Mouse (Mus musculus) thymus, postnatal 36 days (tissue): ENCODE results near the gene Tgoln1.

Experiments used
- DNase-seq, 2 experiments: peaks; one replicate each; pipeline ENCODE4 v3.0.0; 2022; ENCODE audit warnings: mixed read lengths in 2 of 2

The Tgoln1 gene

DNA sequence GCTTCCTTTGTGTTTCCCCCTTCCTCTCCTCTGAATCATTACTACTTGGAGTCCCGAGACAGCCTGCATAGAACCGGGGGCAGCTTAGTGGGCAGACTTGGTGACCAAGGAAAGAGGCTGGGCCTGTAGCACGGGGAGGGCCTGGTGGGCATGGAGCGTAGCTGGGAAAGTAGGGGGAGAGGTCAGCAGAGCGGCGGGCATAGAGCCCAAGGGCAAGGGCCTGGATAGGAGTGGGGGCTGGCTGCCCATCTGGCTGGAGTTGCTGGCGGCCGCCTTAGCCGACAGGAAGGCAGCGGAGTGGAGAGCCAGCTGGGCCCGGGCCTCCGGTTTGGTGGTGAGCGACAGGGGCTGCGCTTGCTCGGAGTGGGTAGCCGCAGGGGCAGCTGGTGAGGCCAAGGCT lies 10.5 kb upstream of the Tgoln1 start:
- DNase-seq, result no peak

DNA sequence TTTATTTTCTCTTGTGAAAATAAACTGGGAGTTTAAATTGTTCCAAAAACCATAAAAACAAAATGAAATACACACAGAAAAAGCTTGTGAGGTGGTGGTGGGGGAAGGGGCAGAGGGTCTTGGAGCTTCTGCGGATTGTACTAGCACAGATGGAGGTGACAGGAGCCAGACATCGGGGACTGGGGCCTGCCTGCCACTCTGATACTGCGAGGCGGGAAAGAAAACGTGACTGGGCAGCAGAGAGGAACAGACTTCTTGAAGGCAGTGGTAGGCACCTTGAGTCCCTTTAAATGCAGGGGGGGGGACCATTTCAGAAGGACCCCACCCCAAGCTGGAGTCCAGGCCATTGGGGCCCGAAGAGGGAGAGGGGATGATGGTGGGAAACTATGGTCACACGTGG lies 9.6 kb upstream of the Tgoln1 start:
- DNase-seq, result no peak

DNA sequence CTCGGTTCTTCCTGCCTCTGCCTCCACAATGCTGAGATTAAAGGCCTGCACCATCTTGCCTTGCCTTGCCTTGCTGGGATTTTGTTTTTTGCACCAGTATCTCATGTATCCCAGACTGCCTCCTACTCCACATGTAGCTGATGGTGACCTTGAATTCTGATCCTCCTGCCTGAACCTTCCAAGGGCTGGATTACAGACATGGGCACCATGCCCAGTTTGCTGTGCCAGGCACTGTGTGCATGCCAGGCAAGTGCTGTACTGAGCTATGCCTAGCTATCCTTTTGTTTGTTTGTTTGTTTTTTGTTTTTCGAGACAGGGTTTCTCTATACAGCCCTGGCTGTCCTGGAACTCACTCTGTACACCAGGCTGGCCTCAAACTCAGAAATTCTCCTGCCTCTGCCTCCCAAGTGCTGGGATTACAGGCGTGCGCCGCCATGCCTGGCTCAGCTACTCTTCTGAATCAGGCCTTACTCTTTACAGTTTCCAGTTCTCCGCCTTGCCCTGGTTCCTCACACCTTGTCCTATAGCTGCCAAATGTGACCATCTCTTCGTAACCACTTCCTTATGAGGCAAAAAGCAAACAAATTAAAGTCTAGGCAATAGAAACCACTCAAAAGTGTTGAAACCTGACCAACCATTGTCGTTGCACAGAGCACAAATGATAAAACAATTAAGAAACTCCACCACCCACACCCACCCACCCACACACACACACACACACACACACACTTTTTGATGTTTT lies 7.0 kb upstream of the Tgoln1 start:
- no peak for DNase-seq

DNA sequence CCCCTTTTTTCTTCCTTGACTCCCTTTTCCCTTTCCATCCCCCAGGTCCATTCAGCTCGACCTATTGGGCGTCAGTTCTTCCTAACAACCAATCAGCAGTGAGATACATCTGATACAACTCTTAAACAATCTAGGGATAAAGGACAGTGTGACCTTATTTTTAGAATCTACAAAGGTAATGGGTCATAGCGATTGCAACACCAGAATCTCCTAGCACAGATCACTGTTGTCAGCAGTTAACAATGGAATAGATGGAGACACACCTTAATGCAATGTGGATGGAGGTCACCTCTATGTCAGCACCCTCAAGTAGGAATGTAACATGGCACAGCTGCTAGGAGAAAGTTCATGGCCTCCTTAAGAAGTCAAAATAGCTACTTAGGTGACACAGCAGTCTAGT lies 6.1 kb upstream of the Tgoln1 start:
- no peak for DNase-seq

DNA sequence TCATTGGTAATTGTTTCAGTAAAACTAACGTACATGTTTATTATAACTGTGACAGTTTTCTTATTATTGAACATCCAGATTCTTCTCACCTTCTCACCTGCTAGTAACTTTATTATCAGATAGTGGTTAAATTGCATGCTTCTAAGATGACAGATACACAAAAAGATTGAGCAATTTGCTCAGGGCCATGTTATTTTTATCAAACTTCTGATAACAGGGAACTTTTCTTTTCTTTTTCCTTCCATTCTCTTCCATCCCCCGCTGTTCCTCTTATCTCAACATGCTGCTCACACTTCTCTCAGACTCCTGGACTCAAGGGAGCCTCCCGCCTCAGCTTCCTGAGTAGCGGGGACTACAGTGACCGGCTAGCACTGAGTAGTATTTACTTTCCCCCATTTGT lies 4.1 kb upstream of the Tgoln1 start:
- DNase-seq, result no peak

DNA sequence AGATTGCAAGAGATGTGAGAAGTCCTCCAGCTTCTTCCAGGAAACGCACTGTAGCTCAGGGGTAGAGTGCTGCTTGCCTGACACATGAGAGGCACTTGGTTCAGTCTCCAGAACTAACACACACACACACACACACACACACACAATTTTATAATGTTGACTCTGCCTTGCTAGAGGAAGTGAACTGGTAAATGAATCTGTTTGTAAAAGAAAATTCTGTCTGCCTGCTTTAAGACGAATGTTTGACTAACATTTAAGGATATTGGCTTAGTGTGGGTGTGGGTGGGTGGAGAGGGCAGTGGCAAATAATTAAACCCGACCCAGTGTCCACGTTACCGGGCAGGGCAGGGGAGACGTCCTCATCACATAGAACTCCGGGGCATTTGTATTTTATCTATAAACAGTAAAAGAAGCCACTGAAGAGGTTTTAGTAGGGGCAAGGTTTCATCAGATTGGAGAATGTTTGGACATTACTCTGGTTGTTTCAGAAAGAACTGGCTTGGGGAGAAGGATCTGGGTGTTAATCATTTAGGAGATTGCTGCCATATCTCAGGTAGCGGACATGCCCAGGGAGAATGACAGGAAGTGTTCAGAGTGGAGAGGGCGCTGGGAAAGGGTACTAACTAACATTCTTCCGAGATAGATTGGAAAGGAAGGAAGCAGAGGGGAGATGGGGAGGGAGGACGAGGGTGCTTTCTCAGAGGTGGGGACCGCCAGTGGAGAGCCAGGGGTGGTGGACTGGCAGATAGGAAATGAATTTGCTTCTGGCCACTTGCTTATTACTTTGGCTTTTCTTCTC lies 3.1 kb upstream of the Tgoln1 start:
- DNase-seq, result no peak

DNA sequence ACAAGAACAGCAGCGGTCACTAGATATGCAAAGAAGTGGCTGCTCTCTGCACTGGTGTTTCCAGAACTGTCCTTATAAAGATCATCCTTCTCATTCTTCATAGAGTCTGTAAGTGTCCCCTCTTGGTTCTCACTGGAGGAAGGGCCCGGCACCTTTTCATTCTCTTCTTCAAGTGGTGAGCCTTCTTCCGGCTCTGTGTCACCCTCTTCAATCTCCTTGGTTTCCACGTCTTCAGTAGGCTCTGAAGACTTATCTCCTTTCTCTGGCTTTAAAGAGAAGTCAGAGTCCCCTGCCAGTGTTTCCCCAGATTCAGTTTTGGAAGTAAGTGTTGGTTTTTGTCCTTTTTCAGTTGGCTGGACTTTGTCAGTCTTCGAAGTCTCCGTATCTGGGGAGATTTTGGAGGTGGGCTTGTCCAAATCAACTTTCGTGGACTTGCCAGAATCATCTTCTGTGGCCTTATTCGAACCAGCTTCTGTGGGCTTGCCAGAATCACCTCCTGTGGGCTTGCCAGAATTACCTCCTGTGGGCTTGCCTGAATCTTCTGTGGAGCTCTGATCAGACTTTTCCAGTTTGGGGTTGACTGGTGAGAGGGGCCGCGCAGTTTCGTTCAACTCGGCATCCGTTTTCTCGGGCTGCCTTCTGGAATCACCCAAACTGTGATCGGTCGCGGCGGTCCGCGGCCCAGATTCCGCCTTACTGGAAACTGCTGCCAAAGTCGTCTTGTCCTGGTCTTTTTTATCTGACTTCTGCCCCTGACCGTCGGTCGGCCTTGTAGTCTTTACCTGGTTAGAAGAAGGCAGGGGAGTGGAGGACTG lies 1.0 kb downstream of the Tgoln1 start:
- DNase-seq, result peak; percentile 30 to 37

DNA sequence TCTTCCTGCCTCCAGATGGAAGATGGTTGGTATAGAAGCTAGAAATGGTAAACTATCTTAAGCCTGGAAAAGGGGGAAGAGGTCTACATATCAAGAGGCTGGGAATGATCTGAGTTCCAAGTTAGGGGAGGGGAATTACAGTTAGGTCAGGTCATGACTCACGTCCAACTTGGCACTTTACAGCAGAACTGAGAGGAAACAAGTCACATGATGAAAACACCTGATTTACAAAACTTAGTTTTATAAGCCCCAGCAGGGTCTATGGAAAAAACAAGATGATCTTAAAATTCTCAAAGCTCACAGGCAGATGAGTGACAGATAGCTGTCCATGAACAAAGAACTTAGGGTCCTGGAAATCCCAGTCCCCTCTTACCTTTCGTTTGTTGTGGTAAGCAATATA lies 1.6 kb downstream of the Tgoln1 start:
- DNase-seq, result no peak

DNA sequence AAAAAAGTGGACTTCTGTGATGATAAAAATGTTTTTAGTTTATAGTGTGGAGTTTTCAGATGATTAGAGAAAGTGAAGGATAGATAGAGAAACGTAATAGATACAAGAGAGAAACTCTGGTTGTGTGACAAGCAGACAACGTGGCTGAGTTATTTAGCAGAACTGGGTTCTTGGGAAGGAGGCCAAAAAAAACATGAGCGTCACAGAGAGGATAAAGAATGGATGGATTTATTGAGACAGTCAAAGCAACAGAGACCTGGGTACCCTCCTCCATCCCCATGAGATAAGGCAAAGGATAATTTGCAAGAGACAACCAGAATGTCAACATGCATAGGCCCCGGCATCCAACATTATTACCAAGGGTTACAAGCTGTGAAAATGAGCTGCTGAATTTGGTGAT lies 6.5 kb downstream of the Tgoln1 start:
- no peak for DNase-seq

DNA sequence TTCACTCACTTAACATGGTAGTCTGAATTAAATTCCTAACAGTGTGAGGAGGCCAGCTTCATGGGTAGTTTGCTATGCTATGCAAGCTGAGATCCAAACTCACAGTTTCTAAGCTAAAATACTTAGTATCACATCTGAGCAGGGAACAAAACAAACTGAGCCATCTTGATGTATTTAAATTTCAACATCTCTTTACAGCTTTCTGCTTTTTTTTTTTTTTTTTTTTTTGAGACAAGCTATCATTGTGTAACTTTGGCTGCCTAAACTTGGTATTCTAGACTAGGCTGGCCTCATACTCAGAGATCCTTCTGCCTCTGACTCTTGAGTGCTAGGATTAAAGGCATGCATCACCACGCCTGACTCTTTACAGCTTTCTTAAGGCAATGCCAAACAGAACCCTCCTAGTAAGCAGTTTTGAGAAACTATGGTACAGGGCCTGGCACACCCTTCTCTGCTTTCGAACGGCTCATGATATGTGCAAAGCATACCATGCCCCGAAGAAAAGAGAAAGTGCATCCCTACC lies 8.1 kb downstream of the Tgoln1 start:
- no peak for DNase-seq

DNA sequence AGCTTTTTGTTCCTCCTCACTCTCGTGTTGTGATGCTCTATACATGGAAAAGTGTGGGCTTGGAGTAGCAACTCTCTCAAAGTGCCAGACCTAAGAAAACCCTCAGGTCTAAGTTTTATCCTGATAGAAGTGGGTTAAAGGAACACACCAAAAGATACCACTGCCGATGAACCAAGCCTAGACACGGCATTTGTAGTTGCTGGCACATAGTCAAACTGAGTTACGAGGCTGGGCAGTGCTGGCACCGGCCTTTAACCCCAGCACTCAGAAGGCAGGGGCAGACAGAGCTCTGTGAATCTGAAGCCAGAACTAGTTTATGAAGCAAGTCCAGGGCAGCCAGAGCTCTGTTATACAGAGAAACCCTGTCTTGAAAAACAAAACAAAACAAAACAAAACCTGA lies 9.1 kb downstream of the Tgoln1 start:
- no peak for DNase-seq

DNA sequence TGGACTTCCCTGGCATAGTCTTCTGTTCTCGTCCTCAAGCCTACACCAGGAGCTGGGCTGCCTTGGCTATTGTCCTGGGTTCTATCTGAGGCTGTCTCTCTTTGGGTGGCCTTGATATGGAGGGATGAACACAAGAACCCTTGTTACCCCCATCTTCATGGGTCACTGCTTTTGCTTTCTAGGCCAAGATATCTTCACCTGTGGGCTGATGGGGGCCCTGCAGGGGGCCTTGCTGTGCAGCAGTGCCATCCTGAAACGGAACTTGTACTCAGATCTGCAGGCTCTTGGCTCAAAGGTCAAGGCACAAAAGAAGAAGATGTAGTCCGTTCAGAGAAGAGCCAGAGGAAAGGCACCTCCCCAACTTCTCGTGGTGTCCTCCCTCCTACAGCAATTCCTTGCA lies 9.7 kb downstream of the Tgoln1 start:
- no peak for DNase-seq

DNA sequence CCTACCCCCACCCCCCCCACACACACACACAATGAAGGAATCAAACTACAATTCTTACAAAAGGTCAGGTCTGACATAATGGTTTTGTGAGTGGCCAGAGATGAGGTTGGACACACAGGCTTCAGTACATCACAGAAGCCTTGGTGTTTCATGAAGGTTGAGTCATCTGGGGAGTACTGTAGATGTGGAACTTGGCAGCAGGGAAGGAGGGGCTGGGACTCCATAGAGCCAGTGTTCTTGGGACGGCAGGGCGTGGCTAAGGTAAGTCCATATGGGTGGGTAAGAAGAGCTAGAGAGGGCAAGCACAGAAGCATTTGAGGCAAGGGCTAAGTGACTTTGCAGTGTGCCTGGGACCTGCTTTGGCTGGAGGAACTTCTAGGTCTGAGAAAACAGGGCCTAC lies 12.7 kb downstream of the Tgoln1 start:
- DNase-seq, result no peak

DNA sequence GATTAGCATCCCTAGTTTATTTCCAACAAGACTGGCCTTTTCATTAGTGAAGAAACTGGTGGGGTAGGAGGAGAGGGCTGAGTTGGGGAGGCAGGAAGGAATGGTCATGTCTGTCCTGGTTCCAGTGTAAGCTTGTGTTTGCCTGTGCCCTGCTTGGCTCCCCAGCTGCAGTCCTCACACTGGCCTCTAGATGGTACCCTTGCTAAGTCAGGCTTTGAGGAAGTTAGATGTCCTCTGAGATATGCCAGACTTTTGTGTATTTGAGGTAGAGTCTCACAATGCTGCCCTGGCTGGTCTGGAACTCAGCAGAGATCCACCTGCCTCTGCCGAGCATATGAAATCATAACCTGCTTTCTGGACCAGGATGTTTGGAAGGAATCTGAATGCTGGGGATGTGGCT lies 15.1 kb downstream of the Tgoln1 start:
- peak; percentile 81 to 85 for DNase-seq

DNA sequence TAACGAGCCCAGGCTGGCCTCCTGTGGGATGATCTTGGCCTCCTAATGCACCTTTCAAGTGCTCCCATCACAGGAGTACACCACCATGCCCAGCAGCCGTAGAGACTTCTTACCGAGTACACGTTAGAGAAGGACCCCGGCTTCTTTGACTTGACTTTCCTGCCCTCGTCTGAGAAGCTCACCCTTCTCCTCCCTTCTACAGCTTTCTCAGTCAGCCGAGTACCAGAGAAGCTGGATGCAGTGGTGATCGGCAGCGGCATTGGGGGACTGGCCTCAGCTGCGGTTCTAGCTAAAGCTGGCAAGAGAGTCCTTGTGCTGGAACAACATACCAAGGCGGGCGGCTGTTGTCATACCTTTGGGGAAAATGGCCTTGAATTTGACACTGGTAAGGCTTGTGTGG lies 16.0 kb downstream of the Tgoln1 start:
- DNase-seq, result no peak

DNA sequence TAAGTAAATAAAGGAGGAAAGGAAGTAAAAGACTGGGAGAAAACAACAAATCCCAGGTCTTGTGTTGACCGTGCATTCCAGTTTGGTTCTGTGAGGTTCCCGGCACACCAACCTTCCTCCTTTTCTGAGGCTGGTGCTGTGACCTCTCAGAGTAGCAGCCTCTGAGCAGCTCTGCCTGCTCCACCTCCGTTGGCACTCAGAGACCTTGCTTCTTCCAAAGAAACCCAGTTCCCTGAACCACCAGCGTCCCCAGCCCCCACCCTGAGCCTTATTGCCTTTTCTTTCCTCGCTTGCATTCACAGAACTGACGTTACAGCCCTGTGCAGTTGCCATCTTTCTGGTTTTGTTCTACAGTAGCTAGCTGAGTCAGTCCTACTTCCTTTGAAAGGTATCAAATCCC lies 16.6 kb downstream of the Tgoln1 start:
- no peak for DNase-seq

DNA sequence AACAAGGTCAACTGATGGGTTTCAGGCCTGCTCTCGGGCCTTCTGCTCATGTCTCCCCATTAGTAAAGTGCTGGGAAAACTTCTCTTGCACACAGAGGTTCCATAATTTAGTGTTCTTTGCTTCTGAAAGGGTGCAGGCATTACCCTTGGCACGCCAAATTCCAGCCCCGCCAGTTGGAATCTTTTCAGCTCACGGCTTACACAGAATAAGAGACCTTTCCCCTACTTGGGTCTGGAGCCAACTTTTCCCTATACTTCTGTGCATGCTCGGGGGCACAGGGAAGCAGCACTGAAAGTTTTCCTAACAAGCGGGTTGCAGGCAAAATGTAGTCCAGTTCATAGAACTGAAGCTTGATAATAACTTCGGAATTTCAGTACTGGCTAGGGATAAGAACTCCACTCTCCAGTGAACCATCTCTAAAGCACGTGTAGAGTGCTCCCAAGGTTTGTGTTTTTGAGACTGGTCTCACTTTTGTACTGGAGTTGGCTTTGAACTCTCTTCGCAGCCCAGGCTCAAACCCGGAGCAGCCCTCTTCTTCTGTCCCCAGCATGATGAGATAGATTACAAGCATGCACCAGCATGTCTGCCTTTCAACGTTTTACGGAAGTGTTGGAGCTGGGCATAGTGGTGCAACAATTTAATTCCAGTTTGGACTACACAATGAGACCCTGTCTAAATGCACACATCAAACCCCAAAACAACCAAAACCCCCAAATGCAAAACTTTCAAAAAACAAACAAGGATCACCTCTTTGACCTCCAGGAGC lies 17.8 kb downstream of the Tgoln1 start:
- DNase-seq, result no peak

DNA sequence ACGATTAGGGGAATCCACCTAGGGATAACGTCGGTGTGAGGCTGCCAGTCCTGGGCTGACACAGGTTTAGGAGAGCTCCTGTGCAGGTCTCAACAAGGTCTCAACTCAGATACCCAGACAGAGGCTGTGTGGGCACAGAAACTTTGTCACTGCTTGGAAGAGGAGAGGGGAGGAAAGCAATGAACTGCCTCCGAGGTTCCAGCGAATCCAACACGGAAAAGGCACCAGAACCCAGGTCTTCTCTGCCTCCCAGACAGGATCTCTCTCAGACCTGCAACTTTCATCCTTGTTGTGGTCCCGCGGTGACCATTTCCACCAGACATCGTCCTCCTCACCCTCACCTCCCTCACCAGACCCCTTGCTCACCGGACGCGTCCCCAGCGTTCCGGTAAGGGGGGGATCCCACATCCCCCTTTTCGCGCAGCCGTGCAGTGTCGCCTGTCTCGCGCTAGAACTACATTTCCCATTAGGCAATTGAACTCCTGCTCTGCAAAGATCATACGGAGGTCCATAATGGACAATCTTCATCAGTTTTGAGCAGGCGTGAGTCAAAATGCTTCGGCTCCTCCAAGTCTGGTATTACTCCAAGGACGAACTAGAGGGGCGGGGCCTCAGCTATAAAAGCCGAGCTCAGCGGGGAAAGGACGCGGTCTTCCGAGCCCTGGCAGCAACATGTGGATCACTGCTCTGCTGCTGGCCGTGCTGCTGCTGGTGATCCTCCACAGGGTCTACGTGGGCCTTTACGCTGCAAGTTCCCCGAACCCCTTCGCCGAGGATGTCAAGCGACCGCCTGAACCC lies 18.6 kb downstream of the Tgoln1 start, which contains the start of the genes Elmod3 and Retsat:
TSS of gene Elmod3 (minus strand) at position 458 of the 798 bp plus-strand sequence.
TSS of gene Retsat (plus strand) at position 520 of the 798 bp plus-strand sequence.
- peak; percentile 80 to 87 for DNase-seq

DNA sequence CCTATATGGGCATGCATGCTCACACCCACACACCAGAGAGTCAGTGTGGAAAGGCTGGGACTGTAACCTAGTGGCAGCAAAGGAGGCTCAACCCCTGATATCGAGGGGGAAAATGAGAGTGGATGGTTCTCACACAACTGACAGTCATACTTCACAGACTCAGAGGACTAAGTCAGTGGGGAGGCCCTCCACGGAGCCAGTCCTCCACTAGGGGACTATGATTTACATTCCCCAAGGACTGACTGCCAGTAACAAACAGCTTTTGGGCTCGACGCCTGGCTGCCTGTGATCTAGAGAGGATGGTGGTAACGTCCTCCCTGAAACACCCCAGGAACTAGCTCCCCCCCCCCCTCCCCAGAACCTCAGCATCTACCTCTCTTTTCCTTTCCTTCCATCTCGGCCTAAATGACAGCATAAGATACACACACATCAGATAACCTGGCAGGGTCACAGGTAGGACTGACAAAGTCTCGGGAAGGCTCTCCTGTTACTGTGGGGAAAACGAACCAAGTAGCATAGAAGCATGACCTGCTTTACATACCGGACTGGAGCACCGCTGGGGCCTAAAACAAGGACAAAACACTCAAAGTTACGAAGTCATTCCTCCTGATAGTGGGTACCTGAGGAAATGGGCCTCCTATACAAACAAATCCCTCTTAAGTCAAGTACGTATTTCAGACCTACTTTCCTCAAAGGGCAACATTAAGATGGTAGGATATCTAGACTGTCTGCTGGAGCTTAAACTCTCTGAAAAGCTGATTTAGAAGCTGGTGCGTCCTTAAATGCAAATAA lies 19.5 kb downstream of the Tgoln1 start:
- DNase-seq, result no peak

DNA sequence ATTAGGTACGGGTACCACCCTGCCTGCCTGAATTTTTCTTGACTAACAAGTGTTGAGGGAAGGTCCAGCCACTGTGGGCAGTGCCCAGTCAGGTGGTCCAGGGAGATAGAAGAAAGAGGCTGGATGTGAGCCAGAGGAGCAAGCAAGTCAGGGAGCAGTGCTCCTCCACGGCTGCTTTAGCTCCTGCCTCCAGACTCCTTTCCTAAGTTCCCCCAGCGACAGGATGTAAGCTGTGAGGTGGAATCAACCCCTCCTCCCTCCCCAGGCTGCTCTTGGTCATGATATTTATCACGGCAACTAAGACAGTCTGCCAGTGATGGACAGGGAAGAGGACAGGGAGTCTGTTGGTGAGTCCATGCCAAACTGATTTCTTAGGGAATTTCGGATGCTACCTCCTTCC lies 22.9 kb downstream of the Tgoln1 start:
- no peak for DNase-seq
